Mouse (Mus musculus) forebrain, embryonic 11.5 days (tissue): ENCODE results near the gene Dtl. TPM values are rescaled to one million over a fixed set of nuclear protein-coding genes. Genes with fewer than 3 reads are reported as not detected.

ENCODE experiments used
- ATAC-seq: fragments of 200-750 bp; cut with Nextera tagmentation; replicated peaks from 2 replicates; pipeline ENCODE4 v1.8.0; 2017; ENCODE audit warnings: moderate TSS enrichment; ENCODE audit not compliant: low FRiP score
- DNase-seq: peaks from one replicate; pipeline ENCODE4 v3.0.0-alpha.2; 2017; ENCODE audit warnings: low spot score
- H3K27ac ChIP-seq: fragments of 300-500 bp; sonication (generic); 2 replicates; pipeline ENCODE4 v1.5.1; 2014; ENCODE audit warnings: low read depth, low read length
- H3K27me3 ChIP-seq: fragments of 300-500 bp; sonication (generic); 2 replicates; pipeline ENCODE4 v1.6.1; 2014; ENCODE audit warnings: mild to moderate bottlenecking, low read length, mixed read lengths; ENCODE audit not compliant: control insufficient read depth, insufficient read depth
- H3K36me3 ChIP-seq: fragments of 300-500 bp; sonication (generic); 2 replicates; pipeline ENCODE4 v1.6.1; 2014; ENCODE audit warnings: mild to moderate bottlenecking, low read length, moderate library complexity, mixed read lengths; ENCODE audit not compliant: control insufficient read depth, insufficient read depth
- H3K4me1 ChIP-seq: fragments of 300-500 bp; sonication (generic); replicated peaks from 2 replicates; pipeline ENCODE4 v1.6.1; 2014; ENCODE audit warnings: low read length, mixed read lengths; ENCODE audit not compliant: control insufficient read depth, insufficient read depth
- H3K4me2 ChIP-seq: fragments of 300-500 bp; sonication (generic); 2 replicates; pipeline ENCODE4 v1.6.1; 2014; ENCODE audit warnings: low read depth, mild to moderate bottlenecking, low read length, moderate library complexity, mixed read lengths; ENCODE audit not compliant: severe bottlenecking
- H3K4me3 ChIP-seq: fragments of 300-500 bp; sonication (generic); 2 replicates; pipeline ENCODE4 v1.5.1; 2014; ENCODE audit warnings: low read depth, low read length
- H3K9ac ChIP-seq: fragments of 300-500 bp; sonication (generic); 2 replicates; pipeline ENCODE4 v1.6.1; 2014; ENCODE audit warnings: low read length
- H3K9me3 ChIP-seq: fragments of 300-500 bp; sonication (generic); 2 replicates; pipeline ENCODE4 v1.6.1; 2016; ENCODE audit warnings: low read length, mixed read lengths; ENCODE audit not compliant: control insufficient read depth
- WGBS: fragments of 180-500 bp; shearing (Covaris S2); extraction: QIAGEN DNeasy Blood & Tissue Kit; methylation state at CpG from one replicate; pipeline ENCODE4 v1.1.7; 2014; 5-methylcytosine and 5-hydroxymethylcytosine counted together
- polyA plus RNA-seq: library from polyadenylated mRNA; unstranded; fragments of >200 nt; fragmentation: Nextera tagmentation; extraction: Ambion mirVana; gene quantifications from 2 replicates; pipeline ENCODE4 v1.2.1, GENCODE M21; 2014

The Dtl gene
- polyA plus RNA-seq: 87.9 and 93.7 TPM in 2 replicates

- Histone ChIP-seq H3K27me3 (no peaks in the 10 kb centered on the region), H3K4me1 (peaks cover 2% of the 10 kb centered on the region; the same call in 1 of the 2 replicates), H3K9me3 (peaks cover 3% of the 10 kb centered on the region; the same call in 1 of the 2 replicates), H3K27ac (peak within 1 kb of the TSS; percentile 88), H3K4me3 (peak within 1 kb of the TSS; percentile 90), H3K9ac (peak within 1 kb of the TSS; percentile 82), H3K4me2 (peak within 1 kb of the TSS; percentile 61), H3K36me3 (no peaks in the 10 kb centered on the region; the same call in 1 of the 2 replicates)
- ATAC-seq: peak; percentile 98
- WGBS: under 1% methylated on average over 70 of the region's 70 CpGs
- peak; percentile 100 for DNase-seq
Observed at GRCm38 (mm10) chr1:191575458-191576247, at the start of gene Dtl, which contains the start of gene Ints7. Dtl (minus strand) TSS chr1:191575544. Ints7 (plus strand) TSS chr1:191575636.

GRCm38 (mm10) chr1:191625026-191625425 is 49.7 kb upstream of the Dtl start:
- Histone ChIP-seq H3K4me1 (no peaks in the 10 kb centered on the region), H3K9me3 (no peaks in the 10 kb centered on the region), H3K4me3 (no peak overlapping the region), H3K27ac (no peak overlapping the region), H3K36me3 (peaks cover 6% of the 10 kb centered on the region), H3K9ac (no peak overlapping the region), H3K27me3 (no peaks in the 10 kb centered on the region), H3K4me2 (no peak overlapping the region)
- 78% methylated on average over 6 of the region's 6 CpGs for WGBS
- no peak for ATAC-seq
- no peak for DNase-seq

- H3K9me3 ChIP-seq: no peaks in the 10 kb centered on the region
- H3K4me3 ChIP-seq: no peak overlapping the region
- WGBS: 83% methylated on average over 6 of the region's 6 CpGs
- H3K27ac ChIP-seq: no peak overlapping the region
- no peak overlapping the region for H3K9ac ChIP-seq
- peaks cover 6% of the 10 kb centered on the region for H3K36me3 ChIP-seq
- no peak overlapping the region for H3K4me2 ChIP-seq
- DNase-seq: no peak
- H3K4me1 ChIP-seq: no peaks in the 10 kb centered on the region
- ATAC-seq: no peak
- H3K27me3 ChIP-seq: no peaks in the 10 kb centered on the region
Observed at GRCm38 (mm10) chr1:191624492-191624891, 49.1 kb upstream of the Dtl start.

- no peak for ATAC-seq
- WGBS: 94% methylated on average over 8 of the region's 8 CpGs
- Histone ChIP-seq H3K36me3 (peaks cover 15% of the 10 kb centered on the region), H3K4me1 (no peaks in the 10 kb centered on the region), H3K9ac (no peak overlapping the region), H3K9me3 (no peaks in the 10 kb centered on the region), H3K4me3 (no peak overlapping the region), H3K27me3 (no peaks in the 10 kb centered on the region), H3K27ac (no peak overlapping the region), H3K4me2 (no peak overlapping the region)
- no peak for DNase-seq
Observed at GRCm38 (mm10) chr1:191622801-191623200, 47.5 kb upstream of the Dtl start.

- DNase-seq (no peak), ATAC-seq (no peak)
- H3K27me3 ChIP-seq: no peaks in the 10 kb centered on the region
- no peak overlapping the region for H3K4me2 ChIP-seq
- peaks cover 19% of the 10 kb centered on the region for H3K36me3 ChIP-seq
- H3K27ac ChIP-seq: no peak overlapping the region
- WGBS: 98% methylated on average over 8 of the region's 8 CpGs
- no peak overlapping the region for H3K9ac ChIP-seq
- no peaks in the 10 kb centered on the region for H3K4me1 ChIP-seq
- H3K9me3 ChIP-seq: no peaks in the 10 kb centered on the region
- H3K4me3 ChIP-seq: no peak overlapping the region
Observed at GRCm38 (mm10) chr1:191621096-191621495, 45.8 kb upstream of the Dtl start.

- no peak overlapping the region for H3K4me2 ChIP-seq
- no peak overlapping the region for H3K27ac ChIP-seq
- no peaks in the 10 kb centered on the region for H3K27me3 ChIP-seq
- no peak for DNase-seq
- H3K4me3 ChIP-seq: no peak overlapping the region
- no peak for ATAC-seq
- no peaks in the 10 kb centered on the region for H3K4me1 ChIP-seq
- H3K9ac ChIP-seq: no peak overlapping the region
- peaks cover 23% of the 10 kb centered on the region for H3K36me3 ChIP-seq
- 95% methylated on average over 12 of the region's 12 CpGs for WGBS
- no peaks in the 10 kb centered on the region for H3K9me3 ChIP-seq
Observed at GRCm38 (mm10) chr1:191618067-191618766, 42.9 kb upstream of the Dtl start.

GRCm38 (mm10) chr1:191617589-191617988 is 42.2 kb upstream of the Dtl start:
- ATAC-seq (no peak), DNase-seq (no peak)
- H3K36me3 ChIP-seq: peaks cover 26% of the 10 kb centered on the region
- H3K27ac ChIP-seq: no peak overlapping the region
- no peak overlapping the region for H3K4me3 ChIP-seq
- H3K4me2 ChIP-seq: no peak overlapping the region
- no peaks in the 10 kb centered on the region for H3K4me1 ChIP-seq
- H3K9ac ChIP-seq: no peak overlapping the region
- H3K9me3 ChIP-seq: no peaks in the 10 kb centered on the region
- WGBS: 94% methylated on average over 3 of the region's 3 CpGs
- no peaks in the 10 kb centered on the region for H3K27me3 ChIP-seq

- no peak overlapping the region for H3K27ac ChIP-seq
- peaks cover 31% of the 10 kb centered on the region for H3K36me3 ChIP-seq
- 72% methylated on average over 8 of the region's 8 CpGs for WGBS
Observed at GRCm38 (mm10) chr1:191616245-191616644, 40.9 kb upstream of the Dtl start.

More at GRCm38 (mm10) chr1:191616245-191616644, 40.9 kb upstream of the Dtl start:
- no peaks in the 10 kb centered on the region for H3K27me3 ChIP-seq
- H3K4me2 ChIP-seq: no peak overlapping the region
- no peaks in the 10 kb centered on the region for H3K4me1 ChIP-seq
- DNase-seq: no peak
- H3K9me3 ChIP-seq: no peaks in the 10 kb centered on the region
- ATAC-seq: no peak
- no peak overlapping the region for H3K9ac ChIP-seq
- no peak overlapping the region for H3K4me3 ChIP-seq
